Mouse (Mus musculus) heart, adult 8-10 months (tissue): ENCODE measurements around the gene Ilf3. TPM values are rescaled to one million over a fixed set of nuclear protein-coding genes. Genes with fewer than 3 reads are reported as not detected.

ENCODE experiments used
- DNase-seq: peaks from one replicate; pipeline ENCODE4 v3.0.0; 2022; ENCODE audit warnings: low spot score
- total RNA-seq, 4 experiments: library from RNA; stranded (reverse); gene quantifications; 2 replicates each; pipeline ENCODE4 v1.2.4; 2022

The Ilf3 gene
- total RNA-seq, 4 experiments from 2014 or later = 28.2 to 31.4 (median 29.8) TPM

GRCm38 (mm10) chr9:21340411-21340810 is 27.3 kb upstream of the Ilf3 start:
- DNase-seq = no peak

DNA sequence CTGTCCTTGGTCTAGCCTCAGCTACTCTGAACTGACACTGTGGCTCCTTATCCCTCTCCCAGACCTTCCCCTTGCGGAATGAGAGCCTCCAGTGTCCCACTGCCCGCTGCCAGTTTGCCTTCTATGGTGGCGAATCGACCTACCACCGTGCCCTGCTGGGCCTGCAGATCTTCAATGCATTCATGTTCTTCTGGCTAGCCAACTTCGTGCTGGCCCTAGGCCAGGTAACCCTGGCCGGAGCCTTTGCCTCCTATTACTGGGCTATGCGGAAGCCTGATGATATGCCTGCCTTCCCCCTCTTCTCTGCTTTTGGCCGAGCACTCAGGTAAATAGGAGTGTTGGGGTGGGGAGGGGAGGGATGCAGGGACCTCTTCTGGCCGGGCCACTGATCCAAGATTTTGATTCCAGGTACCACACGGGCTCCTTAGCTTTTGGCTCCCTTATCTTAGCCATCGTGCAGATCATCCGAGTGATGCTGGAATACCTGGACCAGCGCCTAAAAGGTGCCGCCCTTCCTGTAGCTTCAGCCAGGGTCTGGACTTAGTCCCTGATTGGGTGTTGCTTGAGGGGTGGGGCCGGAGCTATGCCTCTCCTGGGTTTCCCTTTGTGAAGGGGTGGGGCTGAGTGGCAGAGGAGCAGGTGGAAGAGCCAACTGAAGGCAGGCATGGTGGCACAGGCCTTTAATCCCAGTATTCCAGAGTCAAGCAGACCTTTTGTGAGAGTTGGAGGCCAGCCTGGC is 20.9 kb upstream of the Ilf3 start:
- DNase-seq = no peak

DNA sequence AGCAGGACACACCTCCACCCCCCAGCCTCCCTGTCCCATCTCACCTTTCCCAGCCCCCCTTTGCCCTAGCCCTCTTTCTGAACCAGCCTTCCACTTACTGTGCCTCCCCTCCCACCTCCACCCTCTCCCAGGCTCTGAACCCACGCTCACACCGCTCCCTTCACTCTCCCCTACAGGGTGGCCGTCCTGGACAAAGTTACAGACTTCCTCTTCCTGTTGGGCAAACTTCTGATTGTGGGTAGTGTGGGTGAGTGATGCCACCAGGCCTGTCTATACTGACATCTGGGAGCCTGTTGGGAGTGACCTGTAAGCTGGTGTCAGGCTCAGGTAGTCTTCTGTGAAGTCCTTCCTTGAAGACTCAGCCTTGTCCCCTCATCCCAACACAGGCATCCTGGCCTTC is 19.5 kb upstream of the Ilf3 start:
- DNase-seq = no peak

GRCm38 (mm10) chr9:21351178-21351577 is 16.5 kb upstream of the Ilf3 start:
- no peak for DNase-seq

- no peak for DNase-seq
Measured at GRCm38 (mm10) chr9:21351702-21352377, 15.8 kb upstream of the Ilf3 start.

GRCm38 (mm10) chr9:21352463-21353372 is 15.0 kb upstream of the Ilf3 start:
- no peak for DNase-seq

- no peak for DNase-seq
Measured at GRCm38 (mm10) chr9:21353373-21353686, 14.3 kb upstream of the Ilf3 start.

- no peak for DNase-seq
Measured at GRCm38 (mm10) chr9:21354796-21355195, 12.9 kb upstream of the Ilf3 start.

DNA sequence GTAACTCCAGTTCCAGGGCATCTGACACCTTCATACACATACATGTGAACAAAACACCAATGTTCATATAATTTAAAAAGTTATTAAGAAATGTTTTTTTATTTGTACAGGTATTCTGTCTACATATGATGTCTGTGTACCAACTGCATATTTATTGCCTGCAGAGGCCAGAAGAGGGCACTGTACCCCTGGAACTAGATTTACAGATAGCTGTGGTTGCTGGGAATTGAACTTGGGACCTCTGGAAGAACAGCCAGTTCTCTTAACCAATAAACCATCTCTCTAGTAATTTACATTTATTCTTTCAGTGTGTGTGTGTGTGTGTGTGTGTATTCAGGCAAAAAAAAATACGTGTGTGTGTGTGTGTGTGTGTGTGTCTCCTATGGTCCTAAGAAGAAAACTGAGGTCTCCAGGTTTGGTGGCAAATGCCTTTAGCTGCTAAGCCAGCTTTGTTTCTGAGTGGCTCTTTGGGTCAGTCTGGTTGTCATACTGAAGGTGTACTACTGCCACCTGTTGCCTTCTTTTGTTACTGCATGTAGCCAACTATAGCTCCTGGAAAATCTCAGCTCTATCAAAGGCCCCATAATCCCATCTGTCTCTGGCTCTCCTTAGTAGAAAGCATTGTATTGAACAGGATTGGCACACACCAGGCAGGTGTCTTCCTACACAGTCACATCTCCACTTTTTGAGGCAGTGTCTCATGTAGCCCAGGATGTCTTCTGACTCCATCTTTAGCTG is 10.5 kb upstream of the Ilf3 start:
- peak; percentile 82 for DNase-seq

DNA sequence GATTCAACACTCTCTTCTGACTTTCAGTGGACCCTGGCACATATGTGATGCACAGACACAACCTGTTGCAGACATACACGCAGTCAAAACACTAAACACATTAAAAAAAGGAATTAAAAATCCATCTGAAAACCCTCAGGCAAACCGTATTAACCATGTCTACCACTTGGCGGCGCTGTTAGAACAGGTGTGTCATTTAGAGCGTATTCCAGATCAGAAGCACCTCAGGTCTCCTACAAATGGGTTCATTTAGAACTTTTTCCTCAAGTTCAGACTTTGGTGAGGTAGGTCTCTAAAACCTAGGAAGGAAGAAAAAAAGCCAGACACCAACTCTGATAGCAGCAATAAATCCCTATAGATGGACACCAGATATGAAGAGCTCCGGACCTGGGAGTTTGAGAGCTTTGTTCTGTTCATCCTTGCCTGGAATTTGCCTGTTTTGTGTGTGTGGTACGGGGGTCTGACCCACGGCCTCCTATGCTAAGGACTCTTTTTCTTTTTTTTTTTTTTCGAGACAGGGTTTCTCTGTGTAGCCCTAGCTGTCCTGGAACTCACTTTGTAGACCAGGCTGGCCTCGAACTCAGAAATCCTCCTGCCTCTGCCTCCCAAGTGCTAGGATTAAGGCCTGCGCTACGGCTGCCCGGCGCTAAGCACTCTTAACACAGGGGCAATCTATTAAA is 990 bp upstream of the Ilf3 start:
- peak; percentile 56 for DNase-seq

- peak; percentile 56 for DNase-seq
Measured at GRCm38 (mm10) chr9:21368131-21368584, 487 bp downstream of the Ilf3 start.

GRCm38 (mm10) chr9:21369080-21369479 is 1.4 kb downstream of the Ilf3 start:
- no peak for DNase-seq

DNA sequence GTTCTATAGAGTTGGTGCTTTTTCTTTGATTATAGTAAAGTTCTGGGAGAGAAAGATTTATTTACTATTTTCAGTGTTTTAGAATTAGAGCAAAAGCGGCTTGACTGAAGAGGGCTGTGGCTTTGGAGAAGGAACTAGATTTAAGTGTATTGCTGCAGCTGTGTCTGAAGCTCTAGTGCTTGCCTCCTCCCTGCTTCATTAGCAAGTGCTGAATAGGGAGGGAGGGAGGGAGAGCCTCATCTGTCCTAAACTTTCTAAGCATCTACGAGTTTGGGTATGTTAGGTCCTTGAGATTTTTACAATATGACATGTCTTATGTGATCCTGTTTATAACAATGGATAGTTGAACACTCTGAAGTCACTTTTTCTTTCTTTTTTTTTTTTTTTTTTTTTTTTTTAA is 3.2 kb downstream of the Ilf3 start:
- no peak for DNase-seq

DNA sequence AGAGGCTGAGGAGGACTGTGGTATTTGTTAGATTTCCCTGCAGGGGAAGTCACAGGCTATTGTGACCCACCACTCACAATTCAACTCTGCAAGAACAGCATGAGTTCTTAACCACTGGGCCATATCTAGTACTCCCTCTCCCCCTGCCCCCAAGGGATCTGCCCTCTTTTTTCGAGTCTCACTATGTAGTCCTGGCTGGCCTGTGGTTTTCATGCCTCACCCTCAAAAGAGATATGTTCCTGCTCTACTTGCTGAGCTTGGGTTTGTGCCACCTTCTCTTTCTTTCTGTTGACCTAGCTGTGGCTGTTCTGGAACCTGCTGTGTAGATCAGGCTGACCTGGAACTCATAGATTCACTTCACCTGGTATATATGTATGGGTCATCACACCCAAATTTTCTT is 4.8 kb downstream of the Ilf3 start:
- DNase-seq = no peak

- DNase-seq = no peak
Measured at GRCm38 (mm10) chr9:21379195-21379594, 11.5 kb downstream of the Ilf3 start.

DNA sequence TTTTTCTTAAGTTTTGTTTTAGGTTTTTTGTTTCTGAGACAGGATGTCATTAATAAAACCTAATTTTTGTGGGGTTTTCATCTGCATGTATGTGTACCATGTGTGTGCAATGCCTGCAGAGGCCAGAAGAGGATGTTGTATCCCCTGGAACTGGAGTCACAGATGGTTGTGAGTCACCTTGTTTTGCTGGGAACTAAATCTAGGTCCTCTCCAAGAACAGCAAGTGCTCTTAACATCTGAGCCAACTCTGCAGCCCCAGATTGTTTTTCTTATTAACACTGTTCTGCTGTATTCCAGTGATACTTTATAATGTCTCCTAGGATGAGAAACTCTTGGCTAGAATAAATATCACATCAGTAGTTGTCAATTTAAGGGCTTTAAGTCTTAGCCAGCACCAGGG is 13.2 kb downstream of the Ilf3 start:
- DNase-seq = no peak

DNA sequence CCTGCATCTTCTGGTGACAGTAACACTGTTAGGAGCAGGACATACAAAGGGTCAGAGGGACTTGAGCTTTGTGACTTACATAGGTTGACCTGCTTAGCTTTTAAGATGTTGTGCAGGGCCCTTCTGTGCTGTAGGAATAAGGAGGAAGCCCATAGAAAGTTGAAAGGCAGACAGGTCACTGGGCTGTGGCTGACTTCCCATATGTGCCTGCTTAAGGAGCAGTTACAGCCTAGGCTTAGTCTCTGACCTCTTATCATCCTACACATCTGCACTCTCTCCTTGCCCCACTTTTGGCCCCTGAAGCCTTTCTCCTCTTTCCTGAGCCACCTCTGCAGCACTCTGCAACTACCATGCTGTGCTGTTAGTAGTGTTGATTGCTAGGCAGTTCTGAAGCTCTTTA is 16.3 kb downstream of the Ilf3 start:
- no peak for DNase-seq

GRCm38 (mm10) chr9:21392646-21393175 is 25.0 kb downstream of the Ilf3 start:
- DNase-seq = peak; percentile 36

DNA sequence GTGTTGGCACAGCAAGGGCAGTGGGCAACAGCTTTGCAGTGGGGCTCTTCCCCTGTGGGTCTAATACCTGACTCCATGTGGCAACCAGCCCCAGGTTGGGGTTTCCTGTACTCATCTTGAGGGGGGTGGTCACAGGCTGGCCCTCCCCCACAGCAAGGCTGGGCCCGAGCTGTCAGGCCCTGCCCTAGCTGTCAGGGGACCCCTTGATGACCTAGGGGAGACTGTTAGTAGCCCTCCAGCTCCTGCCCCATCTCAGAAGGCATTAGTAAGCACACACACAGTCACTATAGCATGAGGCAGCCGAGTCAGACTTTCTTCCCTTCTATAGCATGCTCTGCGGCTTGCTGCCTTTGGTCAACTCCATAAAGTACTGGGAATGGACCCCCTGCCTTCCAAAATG is 28.0 kb downstream of the Ilf3 start:
- no peak for DNase-seq

DNA sequence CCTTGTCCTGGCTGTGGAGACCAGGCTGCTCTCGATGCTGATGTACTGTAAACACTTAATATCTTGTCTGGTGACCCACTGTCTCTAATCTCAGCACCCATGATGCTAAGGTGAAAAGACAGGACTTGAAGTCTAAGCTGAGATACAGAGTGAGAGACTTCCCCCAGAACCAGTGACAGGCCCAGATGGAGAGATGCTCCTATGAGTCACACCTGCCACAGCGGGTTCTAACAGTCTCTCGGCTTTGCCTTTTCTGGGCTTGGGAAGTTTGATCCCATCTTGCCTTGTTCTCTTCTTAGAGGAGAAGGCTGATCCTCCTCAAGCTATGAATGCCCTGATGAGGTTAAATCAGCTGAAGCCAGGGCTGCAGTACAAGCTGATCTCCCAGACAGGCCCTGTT is 29.5 kb downstream of the Ilf3 start:
- DNase-seq = no peak

GRCm38 (mm10) chr9:21401042-21401441 is 33.4 kb downstream of the Ilf3 start:
- no peak for DNase-seq
